Mouse (Mus musculus) liver, embryonic 11.5 days (tissue): ENCODE data around the gene Insm1. TPM values are rescaled to one million over a fixed set of nuclear protein-coding genes. Genes with fewer than 3 reads are reported as not detected.

ENCODE experiments used
- ATAC-seq: fragments of 200-750 bp; cut with Nextera tagmentation; replicated peaks from 2 replicates; pipeline ENCODE4 v1.8.0; 2017; ENCODE audit warnings: moderate number of reproducible peaks, mild to moderate bottlenecking, moderate TSS enrichment, moderate library complexity; ENCODE audit not compliant: low FRiP score
- DNase-seq: peaks from one replicate; pipeline ENCODE4 v3.0.0-alpha.2; 2017; ENCODE audit warnings: low spot score
- H3K27ac ChIP-seq: fragments of 300-500 bp; sonication (generic); 2 replicates; pipeline ENCODE4 v1.5.1; 2014; ENCODE audit warnings: mild to moderate bottlenecking, low read depth, low read length, control low read depth
- H3K27me3 ChIP-seq: fragments of 300-500 bp; sonication (generic); replicated peaks from 2 replicates; pipeline ENCODE4 v1.6.1; 2014; ENCODE audit warnings: low read length, mixed read lengths; ENCODE audit not compliant: control insufficient read depth, insufficient read depth
- H3K36me3 ChIP-seq: fragments of 300-500 bp; sonication (generic); 2 replicates; pipeline ENCODE4 v1.6.1; 2014; ENCODE audit warnings: mild to moderate bottlenecking, low read length, moderate library complexity, mixed read lengths; ENCODE audit not compliant: control insufficient read depth, insufficient read depth
- H3K4me1 ChIP-seq: fragments of 300-500 bp; sonication (generic); replicated peaks from 2 replicates; pipeline ENCODE4 v1.6.1; 2014; ENCODE audit warnings: low read length, mixed read lengths; ENCODE audit not compliant: control insufficient read depth, insufficient read depth
- H3K4me2 ChIP-seq: fragments of 300-500 bp; sonication (generic); 2 replicates; pipeline ENCODE4 v1.6.1; 2014; ENCODE audit warnings: mild to moderate bottlenecking, control low read depth, moderate library complexity
- H3K4me3 ChIP-seq: fragments of 300-500 bp; sonication (generic); 2 replicates; pipeline ENCODE4 v1.5.1; 2014; ENCODE audit warnings: low read depth, low read length, control low read depth
- H3K9ac ChIP-seq: fragments of 300-500 bp; sonication (generic); 2 replicates; pipeline ENCODE4 v1.6.1; 2014; ENCODE audit warnings: low read depth, low read length, control low read depth
- H3K9me3 ChIP-seq: fragments of 300-500 bp; sonication (generic); 2 replicates; pipeline ENCODE4 v1.6.1; 2016; ENCODE audit warnings: low read length, inconsistent platforms, mixed read lengths; ENCODE audit not compliant: control insufficient read depth
- WGBS: fragments of 180-500 bp; shearing (Covaris S2); extraction: QIAGEN DNeasy Blood & Tissue Kit; methylation state at CpG from one replicate; pipeline ENCODE4 v1.1.7; 2014; 5-methylcytosine and 5-hydroxymethylcytosine counted together
- polyA plus RNA-seq: library from polyadenylated mRNA; unstranded; fragments of >200 nt; fragmentation: Nextera tagmentation; extraction: Ambion mirVana; gene quantifications from 2 replicates; pipeline ENCODE4 v1.2.1, GENCODE M21; 2014

Insm1 gene
- polyA plus RNA-seq, 1 experiment from 2014 or later, result not detected

GRCm38 (mm10) chr2:146239196-146239747 is 17.6 kb downstream of the Insm1 start:
- no peaks in the 10 kb centered on the region for H3K9me3 ChIP-seq

GRCm38 (mm10) chr2:146244049-146244448 is 22.3 kb downstream of the Insm1 start:
- DNase-seq, result no peak
- Histone ChIP-seq H3K9me3 (no peaks in the 10 kb centered on the region), H3K27ac (no peak overlapping the region), H3K36me3 (no peaks in the 10 kb centered on the region), H3K9ac (no peak overlapping the region), H3K4me3 (no peak overlapping the region), H3K4me2 (no peak overlapping the region), H3K27me3 (no peaks in the 10 kb centered on the region), H3K4me1 (no peaks in the 10 kb centered on the region)
- WGBS, result 85% methylated on average over 2 of the region's 2 CpGs
- ATAC-seq, result no peak

More at GRCm38 (mm10) chr2:146239196-146239747, 17.6 kb downstream of the Insm1 start:
- Histone ChIP-seq H3K4me1 (no peaks in the 10 kb centered on the region), H3K9ac (no peak overlapping the region), H3K4me2 (no peak overlapping the region), H3K4me3 (no peak overlapping the region), H3K27me3 (no peaks in the 10 kb centered on the region; the same call in 1 of the 2 replicates), H3K27ac (no peak overlapping the region), H3K36me3 (no peaks in the 10 kb centered on the region)
- ATAC-seq, result no peak
- DNase-seq, result no peak
- WGBS, result 83% methylated on average over 4 of the region's 4 CpGs

GRCm38 (mm10) chr2:146245401-146245800 is 23.7 kb downstream of the Insm1 start:
- Histone ChIP-seq H3K9ac (no peak overlapping the region), H3K4me2 (no peak overlapping the region), H3K9me3 (no peaks in the 10 kb centered on the region), H3K4me1 (no peaks in the 10 kb centered on the region), H3K36me3 (no peaks in the 10 kb centered on the region), H3K27ac (no peak overlapping the region), H3K27me3 (no peaks in the 10 kb centered on the region), H3K4me3 (no peak overlapping the region)
- DNase-seq (no peak), ATAC-seq (no peak)
- WGBS, result 71% methylated on average over 7 of the region's 7 CpGs

GRCm38 (mm10) chr2:146246409-146247075 is 24.8 kb downstream of the Insm1 start:
- Histone ChIP-seq H3K27me3 (no peaks in the 10 kb centered on the region), H3K9me3 (no peaks in the 10 kb centered on the region), H3K36me3 (no peaks in the 10 kb centered on the region), H3K27ac (no peak overlapping the region), H3K4me1 (no peaks in the 10 kb centered on the region), H3K4me2 (no peak overlapping the region), H3K9ac (no peak overlapping the region), H3K4me3 (no peak overlapping the region)
- WGBS, result 82% methylated on average over 4 of the region's 4 CpGs
- ATAC-seq (no peak), DNase-seq (no peak)

GRCm38 (mm10) chr2:146247576-146247975 is 25.9 kb downstream of the Insm1 start:
- H3K27ac ChIP-seq, result no peak overlapping the region
- H3K4me2 ChIP-seq, result no peak overlapping the region
- no peaks in the 10 kb centered on the region for H3K4me1 ChIP-seq
- 0 out of 2 replicates have a peak, but pooled peaks have one; percentile 39 for ATAC-seq
- no peaks in the 10 kb centered on the region for H3K36me3 ChIP-seq
- H3K9me3 ChIP-seq, result no peaks in the 10 kb centered on the region
- 41% methylated on average over 6 of the region's 6 CpGs for WGBS
- no peak overlapping the region for H3K4me3 ChIP-seq
- H3K27me3 ChIP-seq, result no peaks in the 10 kb centered on the region
- no peak overlapping the region for H3K9ac ChIP-seq
- no peak for DNase-seq

- Histone ChIP-seq H3K27me3 (no peaks in the 10 kb centered on the region), H3K9me3 (no peaks in the 10 kb centered on the region), H3K4me3 (no peak overlapping the region), H3K9ac (no peak overlapping the region), H3K4me1 (no peaks in the 10 kb centered on the region), H3K36me3 (no peaks in the 10 kb centered on the region), H3K27ac (no peak overlapping the region), H3K4me2 (no peak overlapping the region)
- DNase-seq, result no peak
- 86% methylated on average over 7 of the region's 7 CpGs for whole genome bisulfite sequencing
- ATAC-seq, result no peak
Observed at GRCm38 (mm10) chr2:146249033-146249432, 27.3 kb downstream of the Insm1 start.

- WGBS, result 79% methylated on average over 6 of the region's 6 CpGs
- ATAC-seq (no peak), DNase-seq (no peak)
- Histone ChIP-seq H3K27ac (no peak overlapping the region), H3K9ac (no peak overlapping the region), H3K4me2 (no peak overlapping the region), H3K4me3 (no peak overlapping the region), H3K27me3 (no peaks in the 10 kb centered on the region), H3K36me3 (no peaks in the 10 kb centered on the region), H3K9me3 (no peaks in the 10 kb centered on the region), H3K4me1 (no peaks in the 10 kb centered on the region)
Observed at GRCm38 (mm10) chr2:146250236-146250904, 28.6 kb downstream of the Insm1 start.

GRCm38 (mm10) chr2:146254387-146254786 is 32.7 kb downstream of the Insm1 start:
- Histone ChIP-seq H3K9ac (no peak overlapping the region), H3K27me3 (no peaks in the 10 kb centered on the region), H3K4me1 (peaks cover 4% of the 10 kb centered on the region; the same call in 1 of the 2 replicates), H3K4me2 (no peak overlapping the region), H3K9me3 (no peaks in the 10 kb centered on the region), H3K36me3 (no peaks in the 10 kb centered on the region), H3K27ac (no peak overlapping the region), H3K4me3 (no peak overlapping the region)
- no peak for ATAC-seq
- DNase-seq, result no peak
- 77% methylated on average over 1 of the region's 1 CpGs for whole genome bisulfite sequencing
